Mouse (Mus musculus) lung, adult 2 months (tissue): ENCODE measurements around the gene Strn. TPM values are rescaled to one million over a fixed set of nuclear protein-coding genes. Genes with fewer than 3 reads are reported as not detected.
"Not testable (repeated sequence)": the region's sequence is repeated elsewhere in the genome, so short reads cannot be mapped to it uniquely, and the experiment has no call there.

Source experiments
- DNase-seq: peaks from one replicate; pipeline ENCODE4 v3.0.0; 2022
- H3K4me1 ChIP-seq: fragments of 200-500 bp; 2 replicates; pipeline ENCODE4 v1.6.1; 2011; ENCODE audit warnings: low read length; ENCODE audit not compliant: control insufficient read depth, insufficient read depth
- H3K4me3 ChIP-seq: fragments of 200-500 bp; replicated peaks from 2 replicates; pipeline ENCODE3; 2011; ENCODE audit warnings: low read depth, mild to moderate bottlenecking, control low read depth, low read length; ENCODE audit errors: extremely low read depth
- CTCF ChIP-seq: fragments of 200-500 bp; IDR thresholded peaks from 2 replicates; pipeline ENCODE4 v1.5.1; 2011; ENCODE audit warnings: mild to moderate bottlenecking, low read length, control low read depth; ENCODE audit not compliant: insufficient read depth
- POLR2A ChIP-seq: fragments of 200-500 bp; IDR thresholded peaks from 2 replicates; pipeline ENCODE4 v1.6.1; 2011; ENCODE audit warnings: low read depth, mild to moderate bottlenecking, control low read depth, low read length, borderline replicate concordance; ENCODE audit errors: extremely low read depth
- WGBS: fragments of 180-500 bp; shearing (Covaris S2); methylation state at CpG from one replicate; pipeline ENCODE4 v1.1.7; 2018; 5-methylcytosine and 5-hydroxymethylcytosine counted together
- polyA plus RNA-seq: library from polyadenylated mRNA; depleted of rRNA; stranded (reverse); fragments of >200 nt; gene quantifications from 2 replicates; pipeline ENCODE4 v1.2.3, GENCODE M21; 2012

Gene Strn
- polyA plus RNA-seq, 1 experiment: 9.6 TPM

- DNase-seq: no peak
- Histone ChIP-seq H3K4me3 (no peak overlapping the region), H3K4me1 (peaks cover 3% of the 10 kb centered on the region; the same call in 1 of the 2 replicates)
- WGBS: 78% methylated on average over 7 of the region's 7 CpGs
- TF ChIP-seq POLR2A (no peak), CTCF (no peak)
Observed at GRCm38 (mm10) chr17:78721690-78722089, 15.3 kb downstream of the Strn start.

GRCm38 (mm10) chr17:78719086-78719485 is 17.9 kb downstream of the Strn start:
- no peak for DNase-seq
- TF ChIP-seq POLR2A: no peak
- no peak for TF ChIP-seq CTCF
- 79% methylated on average over 13 of the region's 13 CpGs for WGBS
- H3K4me3 ChIP-seq: no peak overlapping the region
- no peaks in the 10 kb centered on the region; the same call in 1 of the 2 replicates for H3K4me1 ChIP-seq

GRCm38 (mm10) chr17:78710258-78710657 is 26.7 kb downstream of the Strn start:
- H3K4me1 ChIP-seq: no peaks in the 10 kb centered on the region
- DNase-seq: no peak
- H3K4me3 ChIP-seq: no peak overlapping the region
- WGBS: 48% methylated on average over 2 of the region's 2 CpGs
- TF ChIP-seq POLR2A (no peak), CTCF (no peak)

GRCm38 (mm10) chr17:78708422-78708821 is 28.6 kb downstream of the Strn start:
- no peak for DNase-seq
- H3K4me1 ChIP-seq: no peaks in the 10 kb centered on the region
- TF ChIP-seq CTCF (no peak), POLR2A (no peak)
- H3K4me3 ChIP-seq: no peak overlapping the region
- 84% methylated on average over 7 of the region's 7 CpGs for WGBS

GRCm38 (mm10) chr17:78702988-78703387 is 34.0 kb downstream of the Strn start:
- WGBS: 87% methylated on average over 7 of the region's 7 CpGs
- no peak overlapping the region for H3K4me3 ChIP-seq
- no peaks in the 10 kb centered on the region for H3K4me1 ChIP-seq
- no peak for TF ChIP-seq CTCF
- no peak for TF ChIP-seq POLR2A
- no peak for DNase-seq

GRCm38 (mm10) chr17:78698965-78699364 is 38.0 kb downstream of the Strn start:
- 71% methylated on average over 1 of the region's 1 CpGs for WGBS
- no peak for DNase-seq
- no peaks in the 10 kb centered on the region for H3K4me1 ChIP-seq
- no peak overlapping the region for H3K4me3 ChIP-seq
- no peak for TF ChIP-seq CTCF
- no peak for TF ChIP-seq POLR2A

GRCm38 (mm10) chr17:78697462-78697861 is 39.5 kb downstream of the Strn start:
- no peak overlapping the region for H3K4me3 ChIP-seq
- DNase-seq: no peak
- H3K4me1 ChIP-seq: no peaks in the 10 kb centered on the region
- 88% methylated on average over 4 of the region's 4 CpGs for whole genome bisulfite sequencing
- TF ChIP-seq CTCF (no peak), POLR2A (no peak)

GRCm38 (mm10) chr17:78696922-78697321 is 40.1 kb downstream of the Strn start:
- no peaks in the 10 kb centered on the region for H3K4me1 ChIP-seq
- no peak overlapping the region for H3K4me3 ChIP-seq
- WGBS: 83% methylated on average over 5 of the region's 5 CpGs
- no peak for TF ChIP-seq CTCF
- no peak for TF ChIP-seq POLR2A
- DNase-seq: no peak

- WGBS: 99% methylated on average over 3 of the region's 3 CpGs
- not testable (repeated sequence) for H3K4me1 ChIP-seq, DNase-seq
Observed at GRCm38 (mm10) chr17:78689231-78689630, 47.8 kb downstream of the Strn start.

GRCm38 (mm10) chr17:78687971-78688370 is 49.0 kb downstream of the Strn start:
- no peaks in the 10 kb centered on the region for H3K4me1 ChIP-seq
- no peak overlapping the region for H3K4me3 ChIP-seq
- WGBS: 66% methylated on average over 5 of the region's 5 CpGs
- DNase-seq: no peak
- TF ChIP-seq POLR2A: no peak
- TF ChIP-seq CTCF: no peak

More at GRCm38 (mm10) chr17:78689231-78689630, 47.8 kb downstream of the Strn start:
- not testable (repeated sequence) for H3K4me3 ChIP-seq
